Mouse (Mus musculus) frontal cortex, postnatal 14 days (tissue): ENCODE data around the gene Fam76a.

Source experiments
- DNase-seq, 2 experiments: peaks; one replicate each; pipeline ENCODE4 v3.0.0; 2022; ENCODE audit warnings: low spot score in 2 of 2

Gene Fam76a

DNA sequence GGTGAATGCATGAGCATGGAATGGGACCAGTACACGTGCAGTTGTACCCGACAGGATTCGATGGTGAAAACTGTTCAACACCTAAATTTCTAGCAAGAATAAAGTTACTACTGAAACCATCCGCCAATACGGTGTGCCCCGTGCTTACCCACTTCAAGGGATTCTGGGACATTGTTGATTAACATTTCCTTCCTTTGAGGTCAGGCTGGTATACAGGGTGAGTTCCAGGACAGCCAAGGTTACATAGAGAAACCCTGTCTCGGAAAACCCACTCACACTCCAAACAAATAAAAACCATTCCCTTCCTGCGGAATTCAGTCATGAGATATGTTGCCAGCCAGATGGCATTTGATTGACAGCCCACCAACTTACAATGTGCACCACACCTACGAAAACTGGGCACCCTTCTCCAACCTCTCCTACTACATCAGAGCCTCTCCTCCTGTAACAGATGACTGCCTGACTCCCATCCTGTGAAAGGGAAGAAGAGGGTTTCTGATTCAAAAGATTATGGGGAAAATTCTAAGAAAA lies 37.4 kb downstream of the Fam76a start:
- no peak for DNase-seq

DNA sequence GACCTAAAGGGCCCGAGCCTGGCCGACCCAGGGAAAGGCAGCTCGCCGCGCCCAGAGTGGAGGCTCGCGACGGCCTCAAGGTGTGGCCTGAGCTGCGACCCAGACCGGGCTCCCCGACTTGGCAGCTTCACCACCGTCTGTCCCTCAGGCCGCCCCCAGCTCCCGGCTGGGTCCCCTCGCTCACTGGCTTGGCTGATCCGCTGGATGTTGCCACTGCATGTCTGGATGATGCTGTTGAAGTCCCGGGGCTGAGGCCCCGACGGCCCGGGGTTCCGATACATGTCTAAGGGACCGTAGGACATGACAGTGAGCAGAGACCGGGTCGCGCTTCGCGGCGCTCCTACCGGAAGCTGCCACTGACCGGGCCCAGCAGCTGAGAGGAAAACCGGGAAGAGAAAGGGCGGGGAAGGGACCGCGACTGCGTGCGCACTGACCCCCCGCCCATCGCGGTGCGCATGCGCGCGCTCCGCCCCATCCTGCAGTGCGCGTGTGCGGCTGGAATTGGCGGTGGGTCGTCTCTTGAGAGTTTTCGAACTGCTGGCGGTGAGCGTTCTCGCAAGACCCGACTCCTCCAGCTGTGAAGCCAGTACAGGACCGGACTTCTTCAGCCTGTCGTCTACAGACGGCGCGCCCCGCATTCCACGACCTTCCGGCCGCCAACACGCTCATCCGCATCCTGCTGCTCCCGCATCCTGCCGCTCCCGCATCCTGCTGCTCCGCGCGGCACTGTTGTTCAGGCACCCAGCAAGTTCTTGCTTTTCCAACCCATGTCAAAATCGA lies 38.1 kb downstream of the Fam76a start, which contains the start of gene Stx12:
Gene Stx12, minus strand, starts transcription at position 446 of the 780 bp plus-strand sequence.
- DNase-seq, result peak; percentile 76 to 85

GRCm38 (mm10) chr4:132883561-132884063 lies 38.7 kb downstream of the Fam76a start:
- peak in 1 of 2 experiments; percentile 22 for DNase-seq

DNA sequence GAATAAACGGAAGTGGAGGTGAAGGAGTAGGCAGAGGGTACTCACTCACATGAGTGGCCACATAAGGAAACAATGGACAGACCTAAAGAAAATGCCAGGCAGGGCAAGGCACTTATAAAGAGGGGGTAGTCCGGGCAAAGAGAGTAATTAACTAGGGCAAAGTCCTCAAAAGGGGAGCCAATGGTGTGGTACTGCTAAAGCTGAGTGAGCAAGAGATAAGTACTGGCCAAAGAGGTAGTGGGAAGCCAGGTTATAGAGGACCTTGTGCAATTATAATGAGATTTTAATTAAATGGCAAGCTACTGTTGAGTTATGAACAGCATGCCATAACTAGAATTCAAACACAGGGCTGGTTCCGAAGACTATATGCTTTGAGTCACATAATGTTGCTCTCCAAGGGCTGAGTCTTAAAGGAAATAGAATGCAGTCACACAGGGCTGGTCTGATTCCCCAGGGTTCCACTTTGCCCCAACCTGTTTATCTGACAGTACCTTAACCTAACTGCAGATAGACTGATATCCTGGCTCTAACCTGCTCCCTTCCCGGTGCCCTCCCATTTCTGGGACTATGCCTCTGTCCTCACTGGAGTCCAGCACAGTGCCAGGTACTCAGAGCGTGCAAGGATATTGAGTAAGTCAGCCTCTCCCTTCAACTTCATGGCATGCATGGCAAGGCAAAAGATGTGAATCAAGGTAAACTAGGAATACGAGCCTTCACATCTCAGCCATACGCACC lies 47.8 kb downstream of the Fam76a start:
- no peak for DNase-seq

GRCm38 (mm10) chr4:132873481-132874362 lies 48.6 kb downstream of the Fam76a start:
- DNase-seq, result no peak

DNA sequence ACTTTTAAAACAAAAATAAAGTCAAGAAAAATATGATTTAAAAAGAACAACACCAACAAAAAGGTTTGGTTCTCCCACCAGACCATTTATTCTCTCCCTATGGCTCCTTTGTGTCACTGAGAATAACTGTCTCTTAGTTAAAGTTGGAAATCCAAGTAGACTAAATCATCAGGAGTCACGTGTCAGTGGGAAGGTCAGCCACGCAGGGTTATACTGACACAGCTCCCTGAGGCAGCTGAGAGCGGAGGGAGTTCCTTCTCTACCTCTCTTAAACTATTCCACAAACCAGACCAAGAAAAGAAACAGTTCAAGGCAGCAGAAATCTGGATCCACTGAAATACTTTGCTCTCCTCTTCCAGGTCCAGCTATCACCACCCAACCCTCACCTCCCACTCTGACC lies 51.2 kb downstream of the Fam76a start:
- DNase-seq, result no peak

DNA sequence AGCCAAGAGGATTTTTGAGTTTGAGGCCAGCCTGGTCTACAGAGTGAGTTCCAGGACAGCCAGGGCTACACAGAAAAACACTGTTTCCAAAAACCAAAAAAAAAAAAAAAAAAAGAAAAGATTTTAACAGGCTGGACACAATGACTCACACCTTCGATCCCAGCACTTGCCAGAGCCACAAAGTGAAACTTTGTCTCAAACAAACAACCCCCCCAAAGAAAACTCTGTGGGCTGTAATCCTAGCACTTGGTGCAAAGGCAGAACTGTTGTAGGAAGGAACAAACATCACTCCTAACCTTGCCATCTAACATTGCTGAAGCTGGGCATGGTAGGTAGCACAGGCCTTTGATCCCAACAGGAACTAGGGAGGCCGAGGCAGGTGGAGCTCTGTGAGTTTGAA lies 57.5 kb downstream of the Fam76a start:
- no peak for DNase-seq

DNA sequence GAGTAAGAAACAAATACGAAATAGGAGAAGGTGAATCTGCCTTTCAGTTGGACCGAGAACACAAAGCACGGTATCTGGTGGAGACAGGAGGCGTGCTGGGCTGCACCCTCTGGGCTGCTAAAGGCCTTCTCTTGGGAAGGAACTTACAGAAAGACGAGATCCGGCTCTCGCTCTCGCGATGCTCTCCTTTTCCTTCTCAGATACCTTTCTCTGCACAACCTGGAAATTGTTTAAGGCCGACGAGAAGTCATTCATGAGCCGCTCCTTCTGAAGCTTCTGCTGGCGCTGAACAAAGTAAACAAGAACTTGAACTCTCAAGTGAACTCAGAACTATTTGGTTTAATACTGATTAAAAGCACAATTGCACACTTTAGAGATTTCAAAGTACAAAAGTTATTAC lies 59.3 kb downstream of the Fam76a start:
- DNase-seq, result no peak

DNA sequence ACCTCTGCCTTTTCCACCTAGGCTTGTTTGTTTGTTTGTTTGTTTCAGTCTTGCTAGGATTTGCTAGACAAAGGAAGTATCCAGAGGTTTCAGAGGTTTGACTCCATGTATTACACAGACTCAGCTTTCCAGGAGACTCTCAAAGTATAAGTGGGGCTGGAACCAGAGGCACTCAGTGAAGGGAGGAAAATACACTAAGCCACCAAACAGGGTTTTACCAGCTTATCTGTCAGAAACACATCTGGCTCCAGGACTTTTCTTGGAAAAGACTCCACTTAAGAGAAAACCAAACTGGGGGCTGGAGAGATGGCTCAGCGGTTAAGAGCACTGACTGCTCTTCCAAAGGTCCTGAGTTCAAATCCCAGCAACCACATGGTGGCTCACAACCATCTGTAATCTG lies 61.5 kb downstream of the Fam76a start:
- no peak for DNase-seq
